Mouse (Mus musculus): Measurements from ENCODE around the gene Zfp653.
"Not testable (repeated sequence)": the region's sequence is repeated elsewhere in the genome, so short reads cannot be mapped to it uniquely, and the experiment has no call there.

The Zfp653 gene

GRCm38 (mm10) chr9:22070791-22071573, at the start of gene Zfp653, which contains the start of gene Gm49318:
TSS of gene Zfp653 (minus strand) at chr9:22071376.
TSS of gene Gm49318 (minus strand) at chr9:22071259.
- in situ Hi-C loops (cut with MboI, MseI): no loop called here

- in situ Hi-C loops (cut with MboI, MseI): no loop called here
These were observed 48.4 kb upstream of the Zfp653 start for GRCm38 (mm10) chr9:22119543-22119942.

GRCm38 (mm10) chr9:22117754-22118456, 46.7 kb upstream of the Zfp653 start:
- in situ Hi-C loops (cut with MboI, MseI): no loop called here

GRCm38 (mm10) chr9:22116740-22117426, 45.7 kb upstream of the Zfp653 start, which contains the start of gene Elof1:
TSS of gene Elof1 (minus strand) at chr9:22117172.
- in situ Hi-C loops (cut with MboI, MseI): no loop called here

GRCm38 (mm10) chr9:22116086-22116485, 44.9 kb upstream of the Zfp653 start:
- in situ Hi-C loops (cut with MboI, MseI): no loop called here

- in situ Hi-C loops (cut with MboI, MseI): no loop called here
These were observed 44.5 kb upstream of the Zfp653 start for GRCm38 (mm10) chr9:22115635-22116034.

- in situ Hi-C loops (cut with MboI, MseI): no loop called here
These were observed 37.0 kb upstream of the Zfp653 start for GRCm38 (mm10) chr9:22108194-22108593.

GRCm38 (mm10) chr9:22099922-22100321, 28.7 kb upstream of the Zfp653 start:
- in situ Hi-C loops (cut with MboI, MseI): no loop called here

GRCm38 (mm10) chr9:22098993-22099696, 28.0 kb upstream of the Zfp653 start, which contains the start of gene Cnn1:
TSS of gene Cnn1 (plus strand) at chr9:22099216.
- in situ Hi-C loops (cut with MboI, MseI): no loop called here

- in situ Hi-C loops (cut with MboI, MseI): no loop called here
These were observed 24.7 kb upstream of the Zfp653 start for GRCm38 (mm10) chr9:22095854-22096307.

- in situ Hi-C loops (cut with MboI, MseI): no loop called here
These were observed 21.6 kb upstream of the Zfp653 start for GRCm38 (mm10) chr9:22092746-22093145.

GRCm38 (mm10) chr9:22089986-22090385, 18.8 kb upstream of the Zfp653 start:
- in situ Hi-C loops (cut with MboI, MseI): no loop called here

GRCm38 (mm10) chr9:22089281-22089680, 18.1 kb upstream of the Zfp653 start:
- in situ Hi-C loops (cut with MboI, MseI): no loop called here

- in situ Hi-C loops (cut with MboI, MseI): no loop called here
These were observed 15.9 kb upstream of the Zfp653 start for GRCm38 (mm10) chr9:22087034-22087618.

GRCm38 (mm10) chr9:22086012-22086411, 14.8 kb upstream of the Zfp653 start:
- in situ Hi-C loops (cut with MboI, MseI): no loop called here

- in situ Hi-C loops (cut with MboI, MseI): no loop called here
These were observed 14.1 kb upstream of the Zfp653 start, which contains the start of gene Ecsit for GRCm38 (mm10) chr9:22085022-22085834. TSS of gene Ecsit (minus strand) at chr9:22085438.

- in situ Hi-C loops (cut with MboI, MseI): no loop called here
These were observed 13.5 kb upstream of the Zfp653 start for GRCm38 (mm10) chr9:22084667-22085021.

- in situ Hi-C loops (cut with MboI, MseI): no loop called here
These were observed 5.0 kb upstream of the Zfp653 start for GRCm38 (mm10) chr9:22076223-22076622.

GRCm38 (mm10) chr9:22075778-22076177, 4.6 kb upstream of the Zfp653 start:
- in situ Hi-C loops (cut with MboI, MseI): not testable (repeated sequence)

- in situ Hi-C loops (cut with MboI, MseI): no loop called here
These were observed 1.1 kb upstream of the Zfp653 start for GRCm38 (mm10) chr9:22072276-22072675.

Data from regulatory T cell (primary cell).